Mouse (Mus musculus) embryonic facial prominence, embryonic 10.5 days (tissue): Measurements from ENCODE around the gene Gdf11. TPM values are rescaled to one million over a fixed set of nuclear protein-coding genes. Genes with fewer than 3 reads are reported as not detected.

Experiments
- DNase-seq: peaks from one replicate; pipeline ENCODE4 v3.0.0-alpha.2; 2017; ENCODE audit warnings: low spot score
- H3K27ac ChIP-seq: fragments of 300-500 bp; sonication (generic); replicated peaks from 2 replicates; pipeline ENCODE4 v1.5.1; 2016; ENCODE audit warnings: mild to moderate bottlenecking
- H3K27me3 ChIP-seq: fragments of 300-500 bp; sonication (generic); replicated peaks from 2 replicates; pipeline ENCODE4 v1.6.1; 2016; ENCODE audit warnings: low read depth, mild to moderate bottlenecking; ENCODE audit not compliant: poor library complexity, severe bottlenecking
- H3K36me3 ChIP-seq: fragments of 300-500 bp; sonication (generic); replicated peaks from 2 replicates; pipeline ENCODE4 v1.6.1; 2016; ENCODE audit warnings: mild to moderate bottlenecking, moderate library complexity
- H3K4me1 ChIP-seq: fragments of 300-500 bp; sonication (generic); 2 replicates; pipeline ENCODE4 v1.6.1; 2016
- H3K4me3 ChIP-seq: fragments of 300-500 bp; sonication (generic); 2 replicates; pipeline ENCODE4 v1.5.1; 2016; ENCODE audit warnings: mild to moderate bottlenecking, moderate library complexity
- H3K9me3 ChIP-seq: fragments of 300-500 bp; sonication (generic); 2 replicates; pipeline ENCODE4 v1.6.1; 2016; ENCODE audit warnings: mild to moderate bottlenecking
- WGBS: fragments of 180-500 bp; shearing (Covaris S2); methylation state at CpG from one replicate; pipeline ENCODE4 v1.1.7; 2016; 5-methylcytosine and 5-hydroxymethylcytosine counted together
- polyA plus RNA-seq: library from polyadenylated mRNA; unstranded; fragments of >200 nt; fragmentation: Nextera tagmentation; extraction: Ambion mirVana; gene quantifications from 2 replicates; pipeline ENCODE4 v1.2.1, GENCODE M21; 2016

The Gdf11 gene
- polyA plus RNA-seq, result 11.8 and 12.0 TPM in 2 replicates

- peaks cover 17% of the 10 kb centered on the region for H3K36me3 ChIP-seq
- WGBS, result under 1% methylated on average over 69 of the region's 89 CpGs
- H3K4me1 ChIP-seq, result peaks cover 65% of the 10 kb centered on the region
- peak within 1 kb of the TSS; percentile 89 for H3K4me3 ChIP-seq
- peaks cover 35% of the 10 kb centered on the region for H3K27me3 ChIP-seq
- peak within 1 kb of the TSS; percentile 93 for H3K27ac ChIP-seq
- DNase-seq, result peak; percentile 92
- H3K9me3 ChIP-seq, result no peaks in the 10 kb centered on the region
Measured at GRCm38 (mm10) chr10:128891296-128892094, at the start of gene Gdf11. Gene Gdf11 (minus strand): TSS chr10:128891718.

GRCm38 (mm10) chr10:128940475-128941061 lies 49.0 kb upstream of the Gdf11 start:
- 82% methylated on average over 10 of the region's 10 CpGs for WGBS
- no peak overlapping the region for H3K27ac ChIP-seq

GRCm38 (mm10) chr10:128938974-128939373 lies 47.5 kb upstream of the Gdf11 start:
- Histone ChIP-seq H3K36me3 (no peaks in the 10 kb centered on the region), H3K4me1 (peaks cover 6% of the 10 kb centered on the region), H3K9me3 (no peaks in the 10 kb centered on the region), H3K4me3 (no peak overlapping the region), H3K27me3 (peaks cover 38% of the 10 kb centered on the region), H3K27ac (no peak overlapping the region)
- 61% methylated on average over 5 of the region's 5 CpGs for WGBS
- DNase-seq, result no peak

More at GRCm38 (mm10) chr10:128940475-128941061, 49.0 kb upstream of the Gdf11 start:
- Histone ChIP-seq H3K4me1 (no peaks in the 10 kb centered on the region), H3K9me3 (no peaks in the 10 kb centered on the region), H3K27me3 (peaks cover 23% of the 10 kb centered on the region), H3K36me3 (no peaks in the 10 kb centered on the region), H3K4me3 (no peak overlapping the region)
- DNase-seq, result no peak

GRCm38 (mm10) chr10:128938457-128938856 lies 46.9 kb upstream of the Gdf11 start:
- WGBS, result 84% methylated on average over 9 of the region's 9 CpGs
- Histone ChIP-seq H3K4me1 (peaks cover 11% of the 10 kb centered on the region), H3K27me3 (peaks cover 44% of the 10 kb centered on the region), H3K9me3 (no peaks in the 10 kb centered on the region), H3K27ac (no peak overlapping the region), H3K4me3 (no peak overlapping the region), H3K36me3 (no peaks in the 10 kb centered on the region)
- DNase-seq, result no peak

- H3K9me3 ChIP-seq, result no peaks in the 10 kb centered on the region
- H3K27me3 ChIP-seq, result peaks cover 49% of the 10 kb centered on the region
- DNase-seq, result no peak
- H3K36me3 ChIP-seq, result no peaks in the 10 kb centered on the region
- no peak overlapping the region for H3K4me3 ChIP-seq
- H3K27ac ChIP-seq, result no peak overlapping the region
- whole genome bisulfite sequencing, result 70% methylated on average over 12 of the region's 12 CpGs
- peaks cover 15% of the 10 kb centered on the region for H3K4me1 ChIP-seq
Measured at GRCm38 (mm10) chr10:128937756-128938390, 46.4 kb upstream of the Gdf11 start.

GRCm38 (mm10) chr10:128935826-128936440 lies 44.4 kb upstream of the Gdf11 start:
- H3K27ac ChIP-seq, result no peak overlapping the region
- no peaks in the 10 kb centered on the region for H3K9me3 ChIP-seq
- H3K27me3 ChIP-seq, result peaks cover 69% of the 10 kb centered on the region
- no peak overlapping the region for H3K4me3 ChIP-seq
- 71% methylated on average over 8 of the region's 8 CpGs for WGBS
- no peaks in the 10 kb centered on the region for H3K36me3 ChIP-seq
- DNase-seq, result no peak
- H3K4me1 ChIP-seq, result peaks cover 15% of the 10 kb centered on the region

GRCm38 (mm10) chr10:128934997-128935787 lies 43.7 kb upstream of the Gdf11 start:
- H3K27ac ChIP-seq, result no peak overlapping the region
- peak overlapping the region; percentile 58; the same call in 1 of the 2 replicates for H3K4me3 ChIP-seq
- H3K36me3 ChIP-seq, result no peaks in the 10 kb centered on the region
- no peak for DNase-seq
- WGBS, result 63% methylated on average over 7 of the region's 7 CpGs
- H3K4me1 ChIP-seq, result peaks cover 15% of the 10 kb centered on the region
- H3K27me3 ChIP-seq, result peaks cover 74% of the 10 kb centered on the region
- no peaks in the 10 kb centered on the region for H3K9me3 ChIP-seq

- peak; percentile 32 for DNase-seq
- H3K27me3 ChIP-seq, result peaks cover 84% of the 10 kb centered on the region
- H3K9me3 ChIP-seq, result no peaks in the 10 kb centered on the region
Measured at GRCm38 (mm10) chr10:128933976-128934721, 42.6 kb upstream of the Gdf11 start.

GRCm38 (mm10) chr10:128933574-128933973 lies 42.1 kb upstream of the Gdf11 start, which contains the start of gene Itga7:
Gene Itga7 (plus strand): TSS chr10:128933818.
- Histone ChIP-seq H3K36me3 (no peaks in the 10 kb centered on the region), H3K9me3 (no peaks in the 10 kb centered on the region), H3K27me3 (peaks cover 90% of the 10 kb centered on the region), H3K4me3 (peak within 1 kb of the TSS; percentile 58), H3K27ac (no peak within 1 kb of the TSS; the same call in 1 of the 2 replicates), H3K4me1 (peaks cover 15% of the 10 kb centered on the region)
- peak; percentile 79 for DNase-seq
- WGBS, result under 1% methylated on average over 26 of the region's 26 CpGs

More at GRCm38 (mm10) chr10:128933976-128934721, 42.6 kb upstream of the Gdf11 start:
- Histone ChIP-seq H3K4me3 (peak overlapping the region; percentile 58), H3K27ac (no peak overlapping the region; the same call in 1 of the 2 replicates), H3K36me3 (no peaks in the 10 kb centered on the region), H3K4me1 (peaks cover 15% of the 10 kb centered on the region)
- WGBS, result 2% methylated on average over 21 of the region's 21 CpGs

GRCm38 (mm10) chr10:128931441-128931840 lies 39.9 kb upstream of the Gdf11 start:
- 70% methylated on average over 2 of the region's 2 CpGs for WGBS
- Histone ChIP-seq H3K27me3 (peaks cover 88% of the 10 kb centered on the region), H3K36me3 (no peaks in the 10 kb centered on the region), H3K4me1 (peaks cover 15% of the 10 kb centered on the region), H3K27ac (no peak overlapping the region), H3K4me3 (no peak overlapping the region), H3K9me3 (no peaks in the 10 kb centered on the region)
- DNase-seq, result no peak
